Mouse (Mus musculus) heart, postnatal 0 days (tissue): ENCODE measurements at regions not wholly inside any gene's neighbourhood (a gene's known extent, or its start where the extent isn't known, plus 50 kb on each side); places are given as distances from the start of the nearest gene placed in this dataset.

ENCODE experiments used
- ATAC-seq: fragments of 200-750 bp; cut with Nextera tagmentation; 2 replicates; pipeline ENCODE4 v1.8.0; 2017; ENCODE audit warnings: low read depth, moderate number of reproducible peaks, moderate library complexity; ENCODE audit not compliant: insufficient read depth
- DNase-seq: peaks from one replicate; pipeline ENCODE4 v3.0.0-alpha.2; 2016; ENCODE audit warnings: low spot score
- H3K27ac ChIP-seq: fragments of 300-500 bp; sonication (generic); 2 replicates; pipeline ENCODE4 v1.5.1; 2014; ENCODE audit warnings: low read depth, mild to moderate bottlenecking
- H3K27me3 ChIP-seq: fragments of 300-500 bp; sonication (generic); 2 replicates; pipeline ENCODE4 v1.6.1; 2014; ENCODE audit warnings: low read length, mixed read lengths; ENCODE audit not compliant: control insufficient read depth, insufficient read depth
- H3K36me3 ChIP-seq: fragments of 300-500 bp; sonication (generic); replicated peaks from 2 replicates; pipeline ENCODE4 v1.6.1; 2014; ENCODE audit warnings: low read length, mixed read lengths; ENCODE audit not compliant: control insufficient read depth, insufficient read depth
- H3K4me1 ChIP-seq: fragments of 300-500 bp; sonication (generic); 2 replicates; pipeline ENCODE4 v1.6.1; 2014; ENCODE audit warnings: antibody characterized with exemption; ENCODE audit not compliant: control insufficient read depth, insufficient read depth
- H3K4me2 ChIP-seq: fragments of 300-500 bp; sonication (generic); 2 replicates; pipeline ENCODE4 v1.6.1; 2014; ENCODE audit warnings: low read depth, mild to moderate bottlenecking, low read length, moderate library complexity
- H3K4me3 ChIP-seq: fragments of 300-500 bp; sonication (generic); 2 replicates; pipeline ENCODE4 v1.5.1; 2014; ENCODE audit warnings: low read depth, low read length
- H3K9ac ChIP-seq: fragments of 300-500 bp; sonication (generic); replicated peaks from 2 replicates; pipeline ENCODE4 v1.6.1; 2014; ENCODE audit warnings: low read depth, low read length, mixed read lengths
- H3K9me3 ChIP-seq: fragments of 300-500 bp; sonication (generic); replicated peaks from 2 replicates; pipeline ENCODE4 v1.6.1; 2016; ENCODE audit warnings: low read length; ENCODE audit not compliant: control insufficient read depth
- CTCF ChIP-seq: IDR thresholded peaks from 2 replicates; pipeline ENCODE4 v1.5.1; 2016; ENCODE audit warnings: antibody characterized with exemption, control low read depth, low read depth
- EP300 ChIP-seq: IDR thresholded peaks from 2 replicates; pipeline ENCODE4 v1.6.1; 2016; ENCODE audit warnings: antibody characterized with exemption, low read depth
- WGBS: fragments of 180-500 bp; shearing (Covaris S2); extraction: QIAGEN DNeasy Blood & Tissue Kit; methylation state at CpG from one replicate; pipeline ENCODE4 v1.1.7; 2014; 5-methylcytosine and 5-hydroxymethylcytosine counted together

- H3K4me1 ChIP-seq = no peaks in the 10 kb centered on the region
- no peak overlapping the region for H3K4me3 ChIP-seq
- ATAC-seq (no peak), DNase-seq (no peak)
- WGBS = 9% methylated on average over 6 of the region's 6 CpGs
- H3K9me3 ChIP-seq = no peaks in the 10 kb centered on the region
- TF ChIP-seq CTCF (peak; percentile 48), EP300 (no peak)
- no peaks in the 10 kb centered on the region for H3K36me3 ChIP-seq
- H3K27me3 ChIP-seq = no peaks in the 10 kb centered on the region
- H3K9ac ChIP-seq = no peak overlapping the region
- H3K27ac ChIP-seq = no peak overlapping the region
- no peak overlapping the region for H3K4me2 ChIP-seq
These were observed 138.7 kb downstream of the Cdr1 start for GRCm38 (mm10) chrX:61046700-61047099.

- ATAC-seq = no peak
- no peak for DNase-seq
- Histone ChIP-seq H3K36me3 (no peaks in the 10 kb centered on the region), H3K4me2 (no peak overlapping the region), H3K27ac (no peak overlapping the region), H3K4me1 (no peaks in the 10 kb centered on the region), H3K9me3 (no peaks in the 10 kb centered on the region), H3K4me3 (no peak overlapping the region), H3K27me3 (no peaks in the 10 kb centered on the region), H3K9ac (no peak overlapping the region)
- WGBS = 48% methylated on average over 8 of the region's 8 CpGs
- 0 out of 2 replicates have a peak, but pooled peaks have one; percentile 10 for TF ChIP-seq CTCF
- TF ChIP-seq EP300 = no peak
These were observed 142.2 kb downstream of the Cdr1 start for GRCm38 (mm10) chrX:61043147-61043546.
